Mouse (Mus musculus): ENCODE results near the gene Zfp111.

DNA sequence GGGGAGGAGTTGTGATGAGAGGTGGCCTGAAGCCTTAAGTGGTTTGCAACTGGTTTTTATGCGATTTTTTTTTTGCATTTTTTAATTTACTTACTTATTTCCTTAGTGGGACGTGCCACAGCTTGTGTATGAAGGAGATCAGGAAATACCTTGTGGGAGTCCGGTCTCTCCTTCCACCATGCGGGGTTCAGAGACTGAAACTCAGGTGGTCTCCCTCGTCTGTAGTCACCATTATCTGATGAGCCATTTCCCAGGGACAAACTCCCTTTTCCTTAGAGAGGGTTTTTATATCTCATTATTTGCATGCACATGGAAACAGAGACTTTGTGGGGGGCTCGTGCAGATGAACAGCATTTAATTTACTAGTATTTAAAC is 35.9 kb downstream of the Zfp111 start:
- TF ChIP-seq CTCF (IDR thresholded peaks at IDR 0.05; ENCODE audit: insufficient read depth, low read length) (no peak), POLR2A (IDR thresholded peaks at IDR 0.05; ENCODE audit: borderline replicate concordance, extremely low read depth, low read depth, low read length) (no peak)
